Mouse (Mus musculus): Measurements from ENCODE around the gene Mtmr3.
"Not testable (repeated sequence)": the region's sequence is repeated elsewhere in the genome, so short reads cannot be mapped to it uniquely, and the experiment has no call there.

Gene Mtmr3

GRCm38 (mm10) chr11:4601890-4602289 lies 7.2 kb upstream of the Mtmr3 start:
- DNase-seq (ENCODE audit: low spot score in 2 of 2) = no peak

DNA sequence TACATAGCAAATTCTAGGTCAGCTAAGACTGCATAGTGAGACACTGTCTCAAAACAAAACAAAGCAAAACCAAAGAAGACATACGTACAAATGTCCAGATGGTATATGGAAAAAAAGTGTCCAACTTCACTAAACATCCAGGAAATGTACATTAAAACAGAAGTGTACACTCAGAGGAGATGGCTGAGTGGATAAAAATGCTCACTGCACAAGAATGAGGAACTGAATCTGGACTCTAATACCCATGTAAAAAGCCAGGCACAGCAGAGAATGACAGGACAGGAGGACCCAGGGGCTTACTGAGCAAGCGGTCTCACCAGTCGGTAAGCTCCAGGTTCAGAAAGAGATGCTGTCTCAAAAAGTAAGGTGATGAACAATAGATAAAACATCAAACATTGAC lies 5.3 kb upstream of the Mtmr3 start:
- no peak for DNase-seq (ENCODE audit: low spot score in 2 of 2)

DNA sequence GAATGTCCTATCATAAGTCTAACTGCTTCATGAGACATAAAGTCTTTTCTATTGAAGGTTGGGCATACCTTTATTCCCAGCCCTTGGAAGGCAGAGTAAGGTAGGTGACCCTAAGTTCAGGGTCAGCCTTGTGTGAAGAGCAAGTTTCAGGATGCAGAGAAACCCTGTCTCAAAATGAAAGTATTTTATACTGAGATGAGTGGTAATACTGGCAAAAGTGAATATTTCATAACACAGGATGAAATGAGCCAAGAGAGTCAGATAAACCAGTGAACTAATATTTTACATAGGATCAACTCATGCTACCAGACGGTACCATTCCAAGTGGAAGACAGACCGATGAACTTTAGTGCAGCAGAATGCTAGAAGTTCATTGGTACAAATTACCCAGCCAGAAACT lies 3.7 kb upstream of the Mtmr3 start:
- no peak for DNase-seq (ENCODE audit: low spot score in 2 of 2)

GRCm38 (mm10) chr11:4593849-4594607 lies 635 bp downstream of the Mtmr3 start:
- DNase-seq (ENCODE audit: low spot score in 2 of 2) = no peak

- no peak for DNase-seq (ENCODE audit: low spot score in 2 of 2)
These were observed 1.2 kb downstream of the Mtmr3 start for GRCm38 (mm10) chr11:4593491-4593848.

DNA sequence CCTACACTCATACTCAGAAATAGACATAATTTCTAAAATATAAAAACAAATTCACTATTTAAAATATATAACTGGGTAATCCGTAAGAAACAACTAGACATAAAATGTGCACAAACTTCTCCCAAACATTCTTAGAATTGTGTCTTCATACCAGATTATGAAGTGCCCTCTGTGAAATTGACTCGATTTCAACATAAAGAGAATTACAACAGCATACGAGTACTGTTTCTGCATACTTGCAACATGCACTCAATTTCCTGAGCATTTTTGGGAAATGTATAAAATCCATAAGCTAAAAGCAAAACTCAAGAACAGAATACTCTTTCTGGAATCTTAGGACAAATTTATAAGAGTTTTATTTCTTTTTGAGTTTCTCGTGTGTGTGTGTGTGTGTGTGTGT lies 2.9 kb downstream of the Mtmr3 start:
- no peak for DNase-seq (ENCODE audit: low spot score in 2 of 2)

- DNase-seq (ENCODE audit: low spot score in 2 of 2) = no peak
These were observed 16.0 kb downstream of the Mtmr3 start for GRCm38 (mm10) chr11:4578682-4579081.

DNA sequence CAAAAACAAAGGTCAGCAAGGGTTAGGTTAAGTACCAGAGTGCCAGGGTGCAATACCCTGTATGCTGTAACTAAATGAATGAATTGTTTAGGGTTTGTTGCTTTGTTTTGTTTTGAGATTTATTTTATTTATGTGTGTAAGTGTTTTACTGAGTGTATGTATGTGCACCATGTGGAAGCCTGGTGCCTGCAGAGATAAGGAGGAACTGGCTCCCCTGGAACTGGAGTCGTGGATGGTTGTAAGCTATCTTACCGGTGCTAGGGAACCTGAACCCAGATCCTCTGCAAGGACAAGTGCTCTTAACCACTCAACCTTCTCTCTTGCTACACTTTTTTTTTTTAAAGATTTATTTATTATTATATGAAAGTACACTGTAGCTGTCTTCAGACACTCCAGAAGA lies 17.6 kb downstream of the Mtmr3 start:
- no peak for DNase-seq (ENCODE audit: low spot score in 2 of 2)

- not testable (repeated sequence) for DNase-seq (ENCODE audit: low spot score in 2 of 2)
These were observed 18.5 kb downstream of the Mtmr3 start for GRCm38 (mm10) chr11:4576090-4576732.

DNA sequence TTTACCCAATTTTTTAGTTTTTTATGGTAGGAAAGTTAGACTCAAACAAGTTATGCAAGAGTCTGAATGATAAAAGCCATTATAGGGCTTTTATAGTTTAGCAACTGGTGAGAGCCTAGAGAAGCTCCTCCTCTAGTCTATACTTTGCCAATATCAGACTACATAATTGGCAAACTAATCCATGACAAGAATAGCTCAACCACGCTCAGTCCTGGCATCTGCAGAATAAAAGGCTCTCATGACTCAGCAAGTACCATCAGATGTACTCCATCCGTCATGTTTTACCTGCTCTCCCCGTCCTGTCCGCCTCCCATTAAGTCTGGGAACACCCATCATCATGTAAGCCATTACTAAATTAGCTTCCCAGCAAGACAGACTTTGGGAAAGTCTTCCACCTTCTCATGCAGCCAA lies 23.2 kb downstream of the Mtmr3 start:
- no peak for DNase-seq (ENCODE audit: low spot score in 2 of 2)

GRCm38 (mm10) chr11:4566333-4566732 lies 28.3 kb downstream of the Mtmr3 start:
- DNase-seq (ENCODE audit: low spot score in 2 of 2) = no peak

GRCm38 (mm10) chr11:4565545-4565944 lies 29.1 kb downstream of the Mtmr3 start:
- no peak for DNase-seq (ENCODE audit: low spot score in 2 of 2)

DNA sequence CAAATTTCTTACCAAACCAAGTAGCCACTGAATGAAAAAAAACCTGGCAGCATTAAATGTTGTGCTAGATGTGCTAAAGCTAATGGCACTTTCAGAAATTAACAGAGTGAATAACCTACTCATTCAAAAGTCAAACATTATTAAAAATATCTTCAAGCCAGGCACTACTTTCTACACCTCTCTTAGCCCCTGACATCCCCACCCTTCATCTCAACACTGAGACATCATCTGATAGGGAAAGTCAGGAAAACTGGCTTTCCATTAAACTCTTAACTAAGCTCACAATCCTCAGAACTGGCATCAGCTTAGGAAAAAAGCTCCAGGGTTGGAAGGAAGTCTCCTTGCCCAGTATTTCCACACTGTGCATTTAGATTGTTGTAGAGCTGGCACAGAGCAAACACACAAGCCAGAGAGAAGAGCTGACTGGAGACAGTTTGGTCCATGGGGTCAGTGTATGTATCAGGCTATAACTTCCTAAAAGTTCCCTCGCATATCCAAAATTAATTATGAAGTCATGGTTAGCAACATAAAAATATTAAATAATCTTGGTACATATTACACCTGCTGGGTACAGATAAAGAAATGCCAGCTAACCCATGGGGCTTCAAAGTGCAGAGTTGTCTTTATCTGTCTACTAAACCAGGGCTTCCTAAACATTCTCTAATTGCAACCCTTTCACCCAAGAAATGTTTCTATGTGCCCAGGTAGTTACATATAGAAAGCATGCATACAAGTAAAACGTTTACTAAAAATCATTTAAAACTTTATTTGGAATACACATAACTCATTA lies 41.2 kb downstream of the Mtmr3 start:
- no peak for DNase-seq (ENCODE audit: low spot score in 2 of 2)

DNA sequence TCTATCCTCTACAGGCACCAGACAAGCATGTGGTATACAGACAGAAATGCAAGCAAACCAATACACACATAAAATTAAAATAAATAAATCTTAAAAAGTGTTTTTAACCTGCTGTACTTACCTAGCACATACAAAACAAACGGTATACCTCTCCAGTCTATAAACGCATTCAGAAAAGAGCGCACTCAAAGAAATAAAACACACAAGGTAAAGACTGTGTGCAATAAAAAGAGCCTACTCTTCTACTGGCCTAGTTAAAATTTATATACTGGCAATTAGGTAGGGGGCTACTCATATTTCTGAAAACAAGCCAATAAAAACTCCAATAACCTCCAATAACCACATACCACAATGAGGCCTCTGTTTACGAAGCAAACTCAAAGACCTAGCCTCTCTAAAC lies 47.1 kb downstream of the Mtmr3 start:
- DNase-seq (ENCODE audit: low spot score in 2 of 2) = no peak

GRCm38 (mm10) chr11:4545976-4546375 lies 48.7 kb downstream of the Mtmr3 start:
- no peak for DNase-seq (ENCODE audit: low spot score in 2 of 2)

DNA sequence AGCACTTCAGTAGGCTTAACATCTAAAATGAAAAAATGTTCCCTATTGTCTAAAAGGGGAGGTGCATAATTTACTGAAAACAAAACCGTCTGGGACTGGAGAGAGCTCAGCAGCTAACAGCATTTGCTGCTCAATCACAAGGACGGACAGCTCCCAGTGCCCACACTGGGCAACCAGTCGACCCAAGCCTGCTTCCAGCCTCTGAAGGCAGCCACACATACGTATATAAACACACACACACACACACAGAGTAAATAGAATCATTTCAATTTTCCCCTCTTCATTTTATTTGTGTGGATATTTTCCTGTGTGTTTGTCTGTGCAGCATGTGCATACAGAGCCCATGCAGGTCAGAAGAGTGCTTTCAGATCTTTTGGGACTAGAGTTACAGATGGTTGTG lies 49.3 kb downstream of the Mtmr3 start:
- DNase-seq (ENCODE audit: low spot score in 2 of 2) = no peak

DNA sequence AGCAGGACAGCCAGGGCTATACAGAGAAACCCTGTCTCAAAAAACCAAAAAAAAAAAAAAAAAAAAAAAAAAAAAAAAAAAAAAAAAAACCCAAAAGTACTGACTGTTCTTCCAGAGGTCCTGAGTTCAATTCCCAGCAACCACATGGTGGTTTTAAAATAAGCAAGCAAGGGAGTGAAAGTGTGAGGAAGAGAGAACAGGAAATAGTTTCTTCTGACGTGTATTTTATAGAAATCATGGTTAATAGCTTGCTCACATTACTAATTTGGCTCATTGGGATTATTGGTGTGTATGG lies 50.1 kb downstream of the Mtmr3 start:
- not testable (repeated sequence) for DNase-seq (ENCODE audit: low spot score in 2 of 2)

- no peak for DNase-seq (ENCODE audit: low spot score in 2 of 2)
These were observed 50.7 kb downstream of the Mtmr3 start for GRCm38 (mm10) chr11:4543746-4544626.

DNA sequence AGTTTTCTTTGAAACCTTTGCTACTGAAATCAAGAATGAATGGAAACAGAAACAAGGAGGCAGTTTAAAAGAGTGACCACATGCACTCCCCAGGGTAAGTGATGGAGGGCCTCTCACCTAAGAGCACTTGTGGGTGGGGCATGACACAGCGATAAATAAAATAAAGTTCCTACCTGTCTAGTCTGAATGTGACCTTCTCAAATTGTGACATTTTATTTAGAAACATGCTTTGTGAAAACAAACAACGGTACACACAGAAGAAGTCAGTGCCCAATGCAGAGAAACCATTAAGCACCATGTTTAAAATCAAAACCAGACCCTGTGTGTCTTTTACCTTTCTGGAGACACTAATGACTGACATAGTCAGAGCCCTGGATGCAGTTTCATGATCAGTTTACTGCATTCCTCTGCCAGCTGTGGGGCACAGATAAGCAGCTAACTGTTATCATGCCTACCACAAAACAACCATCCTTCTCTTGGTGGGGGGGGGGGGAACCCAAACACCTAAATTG lies 51.6 kb downstream of the Mtmr3 start:
- DNase-seq (ENCODE audit: low spot score in 2 of 2) = no peak

DNA sequence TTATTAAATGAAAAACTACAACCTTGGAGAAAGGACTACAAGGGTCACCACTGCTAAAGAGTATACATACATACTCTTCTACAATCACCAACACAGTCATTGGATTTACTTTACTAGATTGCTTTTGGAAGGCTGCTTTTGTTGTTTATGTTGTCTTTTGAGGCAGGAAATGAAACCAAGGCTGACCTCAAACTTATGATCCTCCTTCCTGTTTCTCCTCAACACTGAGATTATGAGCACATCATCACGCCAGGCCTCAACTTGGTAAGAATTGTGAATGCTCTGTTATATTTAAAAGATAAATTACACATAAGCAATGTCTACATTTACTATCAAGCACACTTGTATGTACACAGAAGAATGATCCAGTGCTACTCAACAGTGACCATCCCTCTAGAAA lies 58.0 kb downstream of the Mtmr3 start:
- DNase-seq (ENCODE audit: low spot score in 2 of 2) = no peak

DNA sequence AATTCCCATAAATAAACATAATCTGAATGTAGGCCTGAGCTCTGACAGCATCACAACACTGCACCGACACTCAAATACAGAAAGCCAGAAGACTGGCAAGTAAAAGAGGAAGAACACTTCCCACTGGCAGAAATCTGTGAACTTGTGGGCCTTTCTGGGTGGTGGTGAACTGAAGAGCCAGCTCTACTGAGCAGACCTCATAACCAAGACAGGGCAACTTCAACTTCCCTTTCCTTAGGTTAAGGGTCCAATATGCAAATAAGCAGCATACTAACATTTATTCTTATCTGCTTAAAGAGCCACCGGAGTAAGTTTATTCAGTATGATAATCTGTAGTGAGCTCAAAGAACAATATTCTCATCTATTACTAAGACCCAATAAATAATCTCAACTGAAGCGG lies 67.5 kb downstream of the Mtmr3 start:
- no peak for DNase-seq (ENCODE audit: low spot score in 2 of 2)

DNA sequence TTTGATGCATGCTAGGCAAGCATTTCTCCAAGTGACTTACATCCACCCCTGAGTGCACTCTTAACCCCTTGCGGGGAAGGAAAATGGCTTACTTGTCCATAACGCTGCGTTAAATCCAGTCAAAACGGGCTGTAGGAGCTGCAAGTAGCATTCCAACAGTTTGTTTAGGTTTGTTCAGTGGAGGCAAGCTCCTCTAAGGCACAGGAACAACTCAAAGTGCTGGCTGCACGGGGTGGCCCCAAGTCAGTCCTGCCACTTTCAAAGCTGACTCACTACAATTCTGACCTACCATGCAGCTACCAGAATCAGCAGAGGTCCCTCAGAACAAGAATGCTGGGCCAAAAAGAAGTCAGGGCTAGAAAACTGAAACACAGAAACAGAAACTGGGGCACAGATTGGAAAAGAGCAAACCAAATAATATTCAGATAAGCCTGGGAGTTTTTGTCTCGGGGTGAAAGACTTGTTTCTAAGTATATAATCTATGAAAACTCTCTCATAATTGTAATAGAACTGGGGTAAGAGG lies 72.5 kb downstream of the Mtmr3 start:
- DNase-seq (ENCODE audit: low spot score in 2 of 2) = no peak

All from frontal cortex, postnatal 10 days (tissue).